In the genomic region with DNA sequence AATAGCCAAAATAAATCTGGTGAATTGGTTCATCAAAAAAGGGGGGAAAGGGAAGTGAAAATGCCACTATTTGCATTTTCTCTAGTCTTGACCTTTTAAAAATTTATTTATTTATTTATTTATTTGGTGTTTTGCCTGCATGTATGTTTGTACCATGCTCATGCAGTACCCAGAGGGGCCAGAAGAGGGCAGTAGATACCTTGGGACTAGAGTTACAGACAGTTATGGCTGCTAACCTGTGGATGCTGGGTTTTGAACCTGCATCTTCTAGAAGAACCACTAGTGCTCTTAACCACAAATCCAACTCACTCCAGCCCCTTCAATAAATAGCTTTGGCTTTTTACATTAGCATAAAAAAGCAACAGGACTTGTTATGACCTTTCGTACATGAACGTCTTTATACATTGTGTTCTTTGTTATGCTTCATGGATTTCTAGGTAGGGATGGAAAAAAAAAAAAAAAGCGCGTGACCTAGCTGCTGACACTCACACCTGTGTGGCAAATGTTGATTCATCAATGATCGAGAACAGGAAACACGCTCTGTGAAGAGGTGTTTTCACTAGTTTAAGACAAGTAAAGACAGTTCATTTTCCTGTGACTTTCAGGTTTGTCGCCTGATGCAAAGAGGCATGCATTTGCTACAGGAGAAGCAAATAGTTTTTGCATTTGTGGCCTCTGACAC, we compare ENCODE assay signal across 9 mouse cellular contexts. TPM values are rescaled to one million over a fixed set of nuclear protein-coding genes. Genes with fewer than 3 reads are reported as not detected.
DNase-seq lines count a peak whose midpoint lies in the region; ATAC-seq lines count a peak whose summit lies in the region.
"Had no signal": no experiment of that assay in that cellular context is flagged by ENCODE, and none has a peak within 500 bp of the region (broad histone marks: within the 10 kb centered on the region; RNA-seq: fewer than 3 reads in every experiment).

No protein-coding gene starts in this region.

- no peak overlapping the region for H3K4me3 ChIP-seq in forebrain, embryonic 11.5 days (ENCODE audit: low read depth, low read length)
- no peak overlapping the region for H3K4me3 ChIP-seq in forebrain, embryonic 12.5 days (replicated peaks)
- H3K4me3 ChIP-seq: limb, embryonic 15.5 days had no signal

- H3K27ac ChIP-seq in forebrain, embryonic 11.5 days (ENCODE audit: low read depth, low read length) = no peak overlapping the region
- H3K27ac ChIP-seq in forebrain, embryonic 12.5 days = no peak overlapping the region
- H3K27ac ChIP-seq: limb, embryonic 15.5 days had no signal

- H3K27me3 ChIP-seq in forebrain, embryonic 11.5 days (ENCODE audit: control insufficient read depth, insufficient read depth, low read length) = no peaks in the 10 kb centered on the region
- H3K27me3 ChIP-seq in forebrain, embryonic 12.5 days = no peaks in the 10 kb centered on the region
- H3K27me3 ChIP-seq: limb, embryonic 15.5 days had no signal

- ATAC-seq in forebrain, embryonic 11.5 days (replicated peaks; ENCODE audit: low FRiP score) = no peak; the same call in 1 of the 2 replicates
- no peak for ATAC-seq in forebrain, embryonic 12.5 days (ENCODE audit: low FRiP score)

- no peak overlapping the region for H3K9ac ChIP-seq in forebrain, embryonic 11.5 days (ENCODE audit: low read length)
- H3K9ac ChIP-seq in forebrain, embryonic 12.5 days = no peak overlapping the region
- H3K9ac ChIP-seq: limb, embryonic 15.5 days had no signal

- H3K4me2 ChIP-seq in forebrain, embryonic 11.5 days (ENCODE audit: low read depth, low read length, severe bottlenecking) = no peak overlapping the region
- no peak overlapping the region for H3K4me2 ChIP-seq in forebrain, embryonic 12.5 days
- H3K4me2 ChIP-seq: limb, embryonic 15.5 days had no signal

- H3K36me3 ChIP-seq in forebrain, embryonic 11.5 days (ENCODE audit: control insufficient read depth, insufficient read depth, low read length) = no peaks in the 10 kb centered on the region
- no peaks in the 10 kb centered on the region for H3K36me3 ChIP-seq in forebrain, embryonic 12.5 days (replicated peaks)
- H3K36me3 ChIP-seq: limb, embryonic 15.5 days had no signal

- H3K4me1 ChIP-seq in forebrain, embryonic 11.5 days (replicated peaks; ENCODE audit: control insufficient read depth, insufficient read depth, low read length) = no peaks in the 10 kb centered on the region
- no peaks in the 10 kb centered on the region for H3K4me1 ChIP-seq in forebrain, embryonic 12.5 days
- H3K4me1 ChIP-seq: limb, embryonic 15.5 days had no signal

- intact Hi-C loops in gastrocnemius, postnatal 36 days (cut with DNase I) = no loop called here

- WGBS in forebrain, embryonic 11.5 days = 89% methylated on average over 7 of the region's 7 CpGs
- 93% methylated on average over 7 of the region's 7 CpGs for WGBS in forebrain, embryonic 12.5 days

- no peaks in the 10 kb centered on the region for H3K9me3 ChIP-seq in forebrain, embryonic 11.5 days (ENCODE audit: control insufficient read depth, low read length)
- no peaks in the 10 kb centered on the region for H3K9me3 ChIP-seq in forebrain, embryonic 12.5 days
- H3K9me3 ChIP-seq: limb, embryonic 15.5 days had no signal

- DNase-seq in forebrain, embryonic 11.5 days (ENCODE audit: low spot score) = peak; percentile 88
- peak; percentile 86 for DNase-seq in NIH3T3 (ENCODE audit: low read depth)
- peak; percentile 86 for DNase-seq in cerebellum, adult 9-10 months
- peak; percentile 45 to 58 for DNase-seq in gastrocnemius, postnatal 36 days
- peak; percentile 61 to 73 for DNase-seq in layer of hippocampus, postnatal 14 days (ENCODE audit: low spot score in 2 of 2)
- peak; percentile 93 for DNase-seq in lung, postnatal 36 days
- peak; percentile 62 to 84 for DNase-seq in spleen, adult 18-20 months

RNA-seq across cellular contexts. Expression of a gene that starts 9.8 kb away (rescaled TPM):
- polyA plus RNA-seq in forebrain, embryonic 11.5 days (2014; fragmentation: Nextera tagmentation; extraction: Ambion mirVana) = 33.9 and 35.4 TPM in 2 replicates
- 20.5 and 22.5 TPM in 2 replicates for polyA plus RNA-seq in forebrain, embryonic 12.5 days (2016; fragmentation: Nextera tagmentation; extraction: Ambion mirVana)
- total RNA-seq in gastrocnemius, postnatal 36 days (2021) = 10 to 100 TPM in 1 of 2 experiments, 1 to 10 TPM in 1; 8.0 to 11.1 TPM
- 10 to 100 TPM; 26.6 to 33.5 TPM for total RNA-seq in layer of hippocampus, postnatal 14 days (2021)

RNA-seq across cellular contexts. Expression of a gene that starts 22.3 kb away (rescaled TPM):
- polyA plus RNA-seq in forebrain, embryonic 11.5 days (2014; fragmentation: Nextera tagmentation; extraction: Ambion mirVana) = 0.45 and 0.95 TPM in 2 replicates
- 1.4 and 1.5 TPM in 2 replicates for polyA plus RNA-seq in forebrain, embryonic 12.5 days (2016; fragmentation: Nextera tagmentation; extraction: Ambion mirVana)
- total RNA-seq in gastrocnemius, postnatal 36 days (2021) = not detected
- total RNA-seq in layer of hippocampus, postnatal 14 days (2021) = 1 to 10 TPM; 1.0 to 1.5 TPM
